Mouse (Mus musculus) R1 (cell line): ENCODE results near the gene Ptpn5.

Experiments
- DNase-seq: peaks from one replicate; pipeline ENCODE4 v3.0.0-alpha.2; 2018; ENCODE audit warnings: low read depth, low spot score

Ptpn5 gene

DNA sequence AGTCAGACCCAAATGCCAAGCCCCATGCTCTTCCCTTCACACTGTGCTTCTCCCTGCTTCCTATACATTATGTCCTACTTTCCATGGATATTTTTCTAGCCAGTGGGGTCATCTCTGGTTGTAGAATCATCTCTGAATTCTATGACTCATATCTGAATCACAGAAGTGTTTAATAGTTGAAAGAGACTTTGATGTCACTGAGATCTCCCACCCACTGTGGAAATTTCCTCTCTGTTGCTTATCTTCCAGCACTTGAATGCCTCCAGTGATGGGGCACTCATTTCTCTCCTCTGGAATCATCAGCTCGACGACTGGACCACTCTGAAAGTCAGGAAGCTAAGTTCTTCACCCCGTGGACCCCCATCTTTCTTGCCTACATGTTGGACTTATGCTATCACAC, 22.4 kb downstream of the Ptpn5 start:
- DNase-seq = no peak

DNA sequence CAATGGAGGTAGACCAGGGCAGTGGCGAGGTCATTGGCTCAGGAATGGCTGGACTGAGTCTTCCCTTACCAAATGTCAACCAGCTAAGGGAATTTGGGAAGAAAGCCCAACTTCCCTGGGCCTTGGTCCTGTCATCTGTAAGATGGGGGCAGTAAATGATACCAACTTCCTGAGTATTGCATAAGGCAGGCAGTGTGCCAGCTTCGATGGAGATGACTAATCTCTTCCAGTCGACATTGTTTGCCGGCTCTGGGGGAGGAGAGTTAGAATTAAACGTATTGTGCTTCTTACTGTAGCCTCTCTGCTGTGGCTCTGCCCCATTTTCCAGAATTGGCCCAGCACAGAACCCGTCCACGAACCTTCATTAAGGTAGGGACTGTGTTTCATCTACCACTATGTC, 23.0 kb downstream of the Ptpn5 start:
- DNase-seq = no peak

DNA sequence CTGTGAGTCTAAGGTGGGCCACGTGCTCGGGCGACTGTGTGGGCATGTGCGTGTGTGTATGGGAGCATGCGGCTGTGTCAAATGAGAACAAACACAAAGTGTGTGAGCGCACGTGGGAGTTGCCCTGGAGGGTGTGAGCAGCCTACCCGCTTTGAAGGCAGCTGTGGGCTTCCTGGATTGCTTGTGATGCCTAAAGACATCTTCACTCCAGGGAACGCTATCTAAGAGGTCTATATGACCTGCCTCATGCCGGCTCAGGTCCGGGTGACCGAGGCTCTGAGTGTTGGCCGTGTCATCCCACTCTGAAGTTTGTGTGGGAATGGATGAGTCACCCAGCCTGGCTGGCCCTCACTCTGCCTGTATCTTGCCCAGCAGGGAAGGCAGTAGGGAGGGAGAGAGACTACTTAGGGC, 24.7 kb downstream of the Ptpn5 start:
- no peak for DNase-seq

- DNase-seq = no peak
Observed at GRCm38 (mm10) chr7:47106949-47107348, 26.5 kb downstream of the Ptpn5 start.

DNA sequence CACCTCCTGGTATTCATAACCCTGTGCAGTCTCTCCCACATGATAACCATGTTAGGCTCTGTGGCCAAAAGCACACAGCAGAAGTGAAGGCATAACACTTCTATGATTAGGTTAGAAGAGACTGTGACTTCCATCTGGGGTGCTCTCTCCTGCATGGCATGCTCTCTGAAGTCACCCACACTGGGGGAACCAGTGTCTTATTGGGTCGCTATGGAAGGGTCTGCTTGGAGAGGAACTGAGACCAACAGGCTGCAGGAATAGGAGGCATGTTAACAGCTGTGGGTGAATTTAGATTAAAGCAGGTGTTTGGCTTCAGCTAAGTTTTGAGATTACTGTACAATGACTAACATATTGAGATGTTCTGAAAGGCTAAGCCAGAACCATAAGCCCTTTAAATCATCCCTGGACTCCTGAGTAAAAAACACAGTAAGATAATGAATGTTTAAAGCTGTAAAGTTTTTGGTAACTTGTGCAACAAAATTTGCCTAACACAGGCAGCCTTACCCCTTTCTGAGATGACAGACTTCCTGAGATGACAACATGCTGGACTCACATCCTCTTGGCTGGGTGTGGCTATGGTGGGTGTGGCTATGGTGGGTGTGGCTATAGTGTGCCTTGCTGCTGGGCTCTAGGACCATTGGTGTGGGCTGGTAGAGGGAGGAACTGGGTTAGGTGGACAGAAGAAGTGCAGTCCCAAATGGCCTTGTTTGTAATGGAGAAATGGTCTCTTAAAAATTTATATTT, 29.6 kb downstream of the Ptpn5 start:
- DNase-seq = peak; percentile 13

DNA sequence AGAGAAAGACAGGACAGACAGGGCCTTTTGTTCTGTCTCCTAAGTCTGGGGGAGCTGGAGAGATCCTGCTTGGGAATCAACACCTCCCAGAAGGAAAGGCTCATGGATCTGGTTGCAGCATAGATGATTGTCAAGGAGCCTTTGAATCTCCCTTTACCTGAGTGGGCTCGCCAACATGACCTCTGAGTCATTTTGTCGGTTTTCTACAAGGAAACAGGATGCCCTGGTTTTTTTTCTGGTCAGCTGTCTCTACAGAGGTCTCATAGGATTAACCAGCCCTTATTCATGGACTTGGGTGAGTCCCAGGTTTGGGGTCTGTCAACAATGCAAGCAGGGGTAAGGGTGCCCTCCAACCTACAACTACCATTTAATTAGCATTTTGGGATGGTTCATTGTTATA, 30.5 kb downstream of the Ptpn5 start:
- DNase-seq = no peak

GRCm38 (mm10) chr7:47100615-47101014, 32.9 kb downstream of the Ptpn5 start:
- no peak for DNase-seq

DNA sequence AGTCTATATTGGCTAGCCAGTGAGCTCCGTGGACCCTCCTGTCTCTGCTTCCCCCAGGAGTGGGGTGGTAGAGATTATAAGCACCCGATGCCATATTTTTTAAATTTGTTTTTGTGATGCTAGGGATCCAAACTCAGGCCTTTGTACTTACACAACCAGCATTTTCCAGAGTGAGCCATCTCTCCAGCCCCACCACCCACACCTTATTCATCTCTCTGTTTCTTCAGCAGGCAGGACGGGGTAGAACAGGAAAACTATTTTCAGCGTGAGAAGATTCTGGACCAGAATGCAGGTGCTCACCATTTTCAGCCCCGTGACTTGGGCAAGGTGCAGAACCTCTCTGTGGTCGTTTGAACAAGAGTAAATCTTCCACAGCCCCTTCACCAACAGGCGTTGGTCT, 34.2 kb downstream of the Ptpn5 start:
- no peak for DNase-seq

- DNase-seq = peak; percentile 45
Observed at GRCm38 (mm10) chr7:47098044-47098443, 35.4 kb downstream of the Ptpn5 start.

DNA sequence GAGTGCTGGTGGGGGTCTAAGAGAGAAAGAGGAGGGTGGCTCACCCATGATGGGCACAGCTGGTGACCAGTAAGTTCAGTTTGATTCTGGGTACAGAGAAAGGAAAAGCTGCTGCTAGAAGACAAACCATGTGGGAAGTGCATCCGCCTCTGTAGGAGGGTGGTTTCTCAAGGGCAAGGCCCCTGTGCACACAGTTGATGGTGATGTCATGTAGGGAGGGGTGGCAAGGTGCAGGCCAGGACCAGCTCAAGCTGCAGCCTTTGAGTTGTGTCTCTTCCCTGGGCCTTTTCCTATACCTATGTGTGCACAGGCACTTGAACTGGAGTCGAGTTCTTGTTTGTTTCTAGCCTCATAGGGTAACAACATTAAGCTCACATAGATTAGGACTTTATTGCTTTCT, 38.5 kb downstream of the Ptpn5 start:
- DNase-seq = no peak

DNA sequence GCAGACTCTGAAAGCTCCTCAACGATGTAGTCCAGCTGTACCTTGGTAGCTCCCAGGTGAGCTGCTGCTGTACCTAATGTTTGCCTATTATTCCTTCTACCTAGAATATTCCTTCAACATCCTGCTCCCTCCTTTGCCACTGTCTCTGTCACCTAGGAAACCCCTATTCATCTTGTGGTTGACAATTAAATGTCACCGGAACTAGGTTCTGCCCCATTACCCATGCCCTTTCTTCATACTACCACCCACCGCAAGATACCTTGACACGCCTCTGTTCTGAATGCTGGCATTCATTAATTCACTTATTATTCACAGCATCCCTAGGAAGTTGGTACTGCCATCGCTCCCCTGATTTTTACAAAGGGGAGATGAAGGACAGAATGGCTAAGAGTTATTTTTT, 39.5 kb downstream of the Ptpn5 start:
- no peak for DNase-seq

DNA sequence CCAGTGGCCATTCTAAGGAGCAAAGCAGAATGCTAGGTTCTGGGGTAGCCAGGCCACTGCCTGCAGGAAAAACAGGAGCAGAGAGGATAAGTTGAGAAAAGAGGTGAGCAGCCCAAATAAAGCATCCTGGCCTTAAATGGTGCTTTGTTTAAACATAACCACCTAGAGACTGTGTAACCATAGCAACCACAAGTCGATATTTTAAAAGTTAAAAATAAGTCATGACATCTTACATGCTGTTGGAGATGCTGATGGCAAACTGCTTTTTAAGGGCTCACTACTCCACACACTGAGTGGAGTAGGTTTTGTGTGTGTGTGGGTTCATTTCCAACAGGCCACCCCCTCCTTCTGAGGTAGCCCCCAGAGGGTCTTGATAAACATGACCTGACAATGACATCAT, 48.4 kb downstream of the Ptpn5 start:
- no peak for DNase-seq

DNA sequence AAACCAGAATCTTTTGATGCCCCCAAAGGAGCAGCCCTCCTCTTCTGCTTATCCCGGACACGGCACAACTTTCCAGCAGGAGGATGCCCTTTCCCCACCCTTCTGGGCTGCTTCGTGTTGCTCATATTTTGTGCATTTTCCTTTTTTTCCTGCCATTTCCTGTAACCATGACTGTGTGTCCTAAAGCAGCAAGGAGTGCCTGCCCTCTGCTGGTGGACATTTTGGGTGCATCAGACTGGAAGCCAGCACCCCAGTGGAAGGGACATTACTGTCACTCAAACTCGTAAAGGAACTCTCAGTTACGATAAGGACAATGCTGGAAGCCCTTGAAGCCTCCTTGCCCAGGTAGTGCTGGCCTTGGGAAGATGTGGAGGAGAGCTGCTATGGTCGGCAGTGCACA, 52.2 kb downstream of the Ptpn5 start:
- DNase-seq = peak; percentile 40

DNA sequence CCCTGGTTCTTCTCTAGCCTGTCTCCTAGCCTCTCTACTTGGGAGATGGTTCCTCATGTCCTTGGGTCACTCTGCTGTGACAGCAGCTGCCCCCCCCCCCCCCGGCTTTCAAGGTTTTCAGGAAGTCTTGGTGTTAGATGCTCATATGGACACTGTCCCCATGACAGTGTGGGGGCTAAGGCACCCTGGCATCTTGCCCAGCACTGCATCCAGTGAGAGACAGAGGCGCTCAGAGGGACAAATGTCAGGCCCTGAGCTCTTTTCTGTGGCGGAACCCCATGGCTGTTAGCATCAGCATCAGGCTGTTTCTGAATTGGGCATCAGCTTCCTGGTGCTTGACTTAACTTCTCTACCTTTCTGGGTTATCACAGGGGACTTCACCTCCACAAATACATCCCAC, 52.6 kb downstream of the Ptpn5 start:
- DNase-seq = no peak

- DNase-seq = peak; percentile 54
Observed at GRCm38 (mm10) chr7:47077451-47077850, 56.0 kb downstream of the Ptpn5 start.

DNA sequence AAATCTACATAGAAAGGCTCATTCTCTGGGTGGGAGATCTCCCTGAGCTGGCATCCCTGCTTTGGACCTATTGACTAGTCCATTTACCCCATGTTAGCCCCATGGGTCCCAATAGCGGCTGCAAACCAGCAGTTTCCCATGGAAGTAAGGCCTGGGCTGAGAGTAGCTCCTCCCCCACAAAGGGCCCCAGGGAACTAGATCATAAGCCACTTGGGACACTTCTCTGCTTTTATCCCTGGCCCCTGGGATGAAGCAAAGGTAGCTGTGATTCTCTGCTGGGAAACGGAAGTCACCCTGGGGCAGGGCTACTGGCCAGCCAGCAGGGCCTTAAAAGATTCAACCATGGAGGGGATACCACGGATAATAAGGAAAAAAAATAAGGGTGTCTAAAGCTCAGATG, 56.8 kb downstream of the Ptpn5 start:
- DNase-seq = no peak

DNA sequence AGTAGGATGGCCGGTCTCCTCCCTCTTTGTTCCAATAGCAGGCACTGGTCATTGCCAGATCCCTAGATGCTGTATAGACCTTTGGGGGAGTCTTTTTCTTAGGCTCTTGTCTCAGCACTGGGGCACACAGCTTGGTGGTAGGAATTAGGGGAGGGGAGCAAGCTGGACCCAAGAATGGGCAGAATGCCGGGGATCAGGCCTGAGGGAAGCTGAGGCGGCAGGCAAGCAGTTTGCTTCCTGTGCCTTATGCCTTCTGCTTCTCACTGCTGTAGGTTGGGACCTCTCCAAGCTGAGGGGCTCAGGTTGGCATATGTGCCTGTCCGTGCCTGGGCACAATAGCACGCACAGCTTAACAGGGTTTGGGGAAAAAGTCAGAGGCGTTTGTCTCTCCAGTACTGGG, 57.3 kb downstream of the Ptpn5 start:
- DNase-seq = no peak

DNA sequence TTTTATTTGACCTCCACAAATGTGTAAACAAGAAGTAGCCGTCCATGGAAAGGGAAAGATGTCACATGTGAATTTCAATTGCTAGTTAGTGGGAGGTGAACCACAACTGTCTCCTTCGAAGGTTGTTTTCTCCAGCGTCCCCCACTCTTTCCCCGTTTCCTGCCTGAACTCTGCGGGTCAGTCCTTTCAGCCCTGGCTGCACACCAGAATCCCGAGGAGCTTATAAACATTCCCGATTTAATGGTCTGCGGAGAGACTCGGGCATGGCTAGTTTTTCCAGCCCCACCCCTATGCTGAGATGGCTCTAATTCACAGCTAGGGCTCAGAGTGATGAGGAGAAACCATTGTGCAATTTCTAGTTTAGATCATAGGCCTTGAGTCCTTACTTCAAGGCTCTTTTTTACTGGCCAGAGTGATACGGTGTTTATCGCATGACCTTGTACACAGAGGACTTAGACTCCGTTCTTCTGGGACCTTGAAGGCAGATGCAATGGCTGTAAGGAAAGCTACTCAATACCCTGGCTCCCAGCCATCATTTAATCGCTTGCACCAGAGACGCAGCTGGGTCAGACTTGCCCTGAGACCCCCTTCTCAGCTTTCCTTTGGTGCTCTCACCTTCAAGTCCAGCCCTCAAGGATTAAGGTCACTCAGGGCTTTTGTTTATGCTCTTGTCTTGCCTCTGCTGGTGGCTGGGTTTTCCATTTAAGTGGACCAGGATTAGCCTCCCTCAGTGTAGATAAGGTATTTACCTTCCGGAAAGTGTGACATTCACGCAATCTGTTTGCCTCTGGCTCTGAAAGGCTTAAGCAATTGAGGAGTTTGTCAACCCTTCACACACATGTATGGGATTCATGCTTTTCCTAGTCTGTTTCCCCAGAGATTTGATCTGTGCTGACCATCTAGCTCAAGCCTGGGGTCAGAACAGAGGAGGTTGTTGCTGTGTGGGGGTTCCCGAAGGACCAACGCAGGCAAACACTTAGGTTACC, 59.7 kb downstream of the Ptpn5 start:
- DNase-seq = no peak

GRCm38 (mm10) chr7:47072551-47072950, 60.9 kb downstream of the Ptpn5 start:
- DNase-seq = peak; percentile 25

- DNase-seq = no peak
Observed at GRCm38 (mm10) chr7:47067879-47068278, 65.6 kb downstream of the Ptpn5 start.

- DNase-seq = no peak
Observed at GRCm38 (mm10) chr7:47066942-47067341, 66.5 kb downstream of the Ptpn5 start.

DNA sequence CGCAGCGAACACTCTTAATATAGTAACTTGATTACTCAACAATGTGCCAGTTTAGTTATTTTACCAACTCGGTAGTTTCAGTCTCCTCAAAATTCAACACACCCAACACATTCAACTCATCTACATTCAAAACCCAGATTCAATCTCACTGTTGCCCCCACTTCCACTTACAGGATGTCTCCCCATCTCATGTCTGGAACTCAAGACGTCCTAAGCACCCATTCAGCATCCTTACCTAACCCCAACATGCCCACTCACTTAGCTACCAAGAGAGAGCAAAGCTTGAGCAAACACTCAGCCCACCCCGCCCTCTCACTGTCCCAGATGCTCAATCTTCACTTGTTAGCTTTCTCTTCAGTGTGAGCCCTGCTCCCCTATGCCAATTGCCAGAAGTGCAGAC, 71.9 kb downstream of the Ptpn5 start:
- DNase-seq = no peak

- no peak for DNase-seq
Observed at GRCm38 (mm10) chr7:47059339-47059738, 74.1 kb downstream of the Ptpn5 start.
